Mouse (Mus musculus): ENCODE results near the gene Gm11564. TPM values are rescaled to one million over a fixed set of nuclear protein-coding genes. Genes with fewer than 3 reads are reported as not detected.
A peak's percentile ranks its signal among the peaks of the same experiment; 100 is the strongest.
"Not testable (repeated sequence)": the region's sequence is repeated elsewhere in the genome, so short reads cannot be mapped to it uniquely, and the experiment has no call there.

Gene Gm11564
- polyA plus RNA-seq (2014; fragmentation: Nextera tagmentation; extraction: Ambion mirVana) = not detected in 2 replicates

DNA sequence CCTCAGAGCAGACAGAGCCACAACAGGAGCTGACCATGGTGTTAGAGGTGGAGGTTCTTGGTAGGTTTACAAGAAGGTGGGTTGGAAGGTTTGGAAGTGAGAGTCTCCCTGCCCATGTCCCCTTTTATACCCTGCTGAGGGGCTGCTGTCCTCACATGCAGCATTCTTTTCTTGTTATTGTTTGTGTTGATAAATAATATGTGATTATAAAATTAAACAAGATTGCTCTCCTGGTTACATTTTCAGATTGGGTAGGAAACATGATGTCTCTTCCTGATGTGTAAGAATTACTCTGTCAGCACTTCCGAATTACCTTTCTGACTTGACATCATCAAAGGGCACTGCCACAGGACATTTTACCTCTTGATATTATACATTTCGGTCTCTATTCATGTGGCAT lies at the start of gene Gm11564:
Gm11564 (minus strand) TSS at position 101 of the 400 bp plus-strand sequence.
- H3K4me1 ChIP-seq (ENCODE audit: control insufficient read depth, insufficient read depth, low read length); H3K9ac ChIP-seq (ENCODE audit: low read length); H3K36me3 ChIP-seq (ENCODE audit: control insufficient read depth, insufficient read depth, low read length); H3K4me2 ChIP-seq; ATAC-seq (ENCODE audit: low FRiP score); H3K9me3 ChIP-seq (ENCODE audit: control insufficient read depth, low read length); H3K4me3 ChIP-seq (ENCODE audit: low read depth, low read length); DNase-seq (ENCODE audit: low spot score, missing footprints); H3K27me3 ChIP-seq (ENCODE audit: control insufficient read depth, insufficient read depth, low read length); H3K27ac ChIP-seq (ENCODE audit: low read depth, low read length): not testable (repeated sequence)
- WGBS = 87% methylated on average over 2 of the region's 2 CpGs

DNA sequence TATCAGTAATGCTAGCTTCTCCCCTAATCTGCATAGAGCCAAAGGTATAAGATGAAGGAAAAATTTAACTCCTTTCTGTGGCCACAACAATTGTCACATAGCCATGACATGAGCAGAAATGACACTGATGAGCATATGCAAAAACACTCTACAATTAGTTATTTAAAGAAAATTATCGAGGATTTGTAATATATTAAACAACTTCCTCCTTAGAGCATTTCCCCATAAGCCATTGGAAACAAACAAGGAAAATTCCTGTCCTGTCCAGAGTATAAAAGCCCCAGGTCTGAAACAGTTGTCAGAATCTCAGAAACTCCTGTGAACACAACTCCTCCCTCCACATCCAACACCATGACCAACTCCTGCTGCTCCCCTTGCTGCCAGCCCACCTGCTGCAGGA lies 48.7 kb upstream of the Gm11564 start, which contains the start of gene Gm11559:
Gm11559 (plus strand) TSS at position 301 of the 400 bp plus-strand sequence.
- not testable (repeated sequence) for H3K4me3 ChIP-seq (ENCODE audit: low read depth, low read length); DNase-seq (ENCODE audit: low spot score, missing footprints); H3K36me3 ChIP-seq (ENCODE audit: control insufficient read depth, insufficient read depth, low read length); H3K9me3 ChIP-seq (ENCODE audit: control insufficient read depth, low read length); ATAC-seq (ENCODE audit: low FRiP score); H3K9ac ChIP-seq (ENCODE audit: low read length); H3K4me2 ChIP-seq; H3K27me3 ChIP-seq (ENCODE audit: control insufficient read depth, insufficient read depth, low read length); H3K4me1 ChIP-seq (ENCODE audit: control insufficient read depth, insufficient read depth, low read length); H3K27ac ChIP-seq (ENCODE audit: low read depth, low read length)
- 73% methylated on average over 1 of the region's 1 CpGs for WGBS

- no peaks in the 10 kb centered on the region for H3K9me3 ChIP-seq (ENCODE audit: control insufficient read depth, low read length)
- no peak overlapping the region for H3K4me3 ChIP-seq (ENCODE audit: low read depth, low read length)
- no peak for DNase-seq (ENCODE audit: low spot score, missing footprints)
- no peak for ATAC-seq (ENCODE audit: low FRiP score)
- no peak overlapping the region for H3K4me2 ChIP-seq
- no peaks in the 10 kb centered on the region for H3K27me3 ChIP-seq (ENCODE audit: control insufficient read depth, insufficient read depth, low read length)
- WGBS = 85% methylated on average over 2 of the region's 2 CpGs
- no peak overlapping the region for H3K27ac ChIP-seq (ENCODE audit: low read depth, low read length)
- no peaks in the 10 kb centered on the region for H3K4me1 ChIP-seq (ENCODE audit: control insufficient read depth, insufficient read depth, low read length)
- no peaks in the 10 kb centered on the region for H3K36me3 ChIP-seq (ENCODE audit: control insufficient read depth, insufficient read depth, low read length)
- no peak overlapping the region for H3K9ac ChIP-seq (ENCODE audit: low read length)
Observed at GRCm38 (mm10) chr11:99858761-99859160, 43.3 kb upstream of the Gm11564 start.

GRCm38 (mm10) chr11:99857617-99858016 lies 42.2 kb upstream of the Gm11564 start, which contains the start of gene Gm11568:
Gm11568 (plus strand) TSS chr11:99857917.
- Histone ChIP-seq H3K4me3 (ENCODE audit: low read depth, low read length) (no peak within 1 kb of the TSS), H3K9me3 (ENCODE audit: control insufficient read depth, low read length) (no peaks in the 10 kb centered on the region), H3K27me3 (ENCODE audit: control insufficient read depth, insufficient read depth, low read length) (no peaks in the 10 kb centered on the region), H3K36me3 (ENCODE audit: control insufficient read depth, insufficient read depth, low read length) (no peaks in the 10 kb centered on the region), H3K27ac (ENCODE audit: low read depth, low read length) (no peak within 1 kb of the TSS), H3K9ac (ENCODE audit: low read length) (no peak within 1 kb of the TSS), H3K4me2 (no peak within 1 kb of the TSS), H3K4me1 (ENCODE audit: control insufficient read depth, insufficient read depth, low read length) (no peaks in the 10 kb centered on the region)
- DNase-seq (ENCODE audit: low spot score, missing footprints) = no peak
- WGBS = 92% methylated on average over 2 of the region's 2 CpGs
- ATAC-seq (ENCODE audit: low FRiP score) = no peak

- H3K9ac ChIP-seq (ENCODE audit: low read length) = no peak overlapping the region
- H3K27ac ChIP-seq (ENCODE audit: low read depth, low read length) = no peak overlapping the region
- no peaks in the 10 kb centered on the region for H3K27me3 ChIP-seq (ENCODE audit: control insufficient read depth, insufficient read depth, low read length)
- 52% methylated on average over 3 of the region's 3 CpGs for WGBS
- no peaks in the 10 kb centered on the region for H3K36me3 ChIP-seq (ENCODE audit: control insufficient read depth, insufficient read depth, low read length)
- no peak overlapping the region for H3K4me2 ChIP-seq
- H3K9me3 ChIP-seq (ENCODE audit: control insufficient read depth, low read length) = no peaks in the 10 kb centered on the region
- H3K4me3 ChIP-seq (ENCODE audit: low read depth, low read length) = no peak overlapping the region
- no peak for ATAC-seq (ENCODE audit: low FRiP score)
- H3K4me1 ChIP-seq (ENCODE audit: control insufficient read depth, insufficient read depth, low read length) = no peaks in the 10 kb centered on the region
- peak; percentile 83 for DNase-seq (ENCODE audit: low spot score, missing footprints)
Observed at GRCm38 (mm10) chr11:99854121-99854520, 38.7 kb upstream of the Gm11564 start.

- DNase-seq (ENCODE audit: low spot score, missing footprints) = no peak
- Histone ChIP-seq H3K27me3 (ENCODE audit: control insufficient read depth, insufficient read depth, low read length) (no peaks in the 10 kb centered on the region), H3K4me3 (ENCODE audit: low read depth, low read length) (no peak within 1 kb of the TSS), H3K9me3 (ENCODE audit: control insufficient read depth, low read length) (no peaks in the 10 kb centered on the region), H3K4me1 (ENCODE audit: control insufficient read depth, insufficient read depth, low read length) (no peaks in the 10 kb centered on the region), H3K27ac (ENCODE audit: low read depth, low read length) (no peak within 1 kb of the TSS), H3K4me2 (no peak within 1 kb of the TSS), H3K9ac (ENCODE audit: low read length) (no peak within 1 kb of the TSS), H3K36me3 (ENCODE audit: control insufficient read depth, insufficient read depth, low read length) (no peaks in the 10 kb centered on the region)
- no peak for ATAC-seq (ENCODE audit: low FRiP score)
Observed at GRCm38 (mm10) chr11:99851508-99851907, 36.0 kb upstream of the Gm11564 start, which contains the start of gene Krtap4-16. Krtap4-16 (minus strand) TSS chr11:99851608.

DNA sequence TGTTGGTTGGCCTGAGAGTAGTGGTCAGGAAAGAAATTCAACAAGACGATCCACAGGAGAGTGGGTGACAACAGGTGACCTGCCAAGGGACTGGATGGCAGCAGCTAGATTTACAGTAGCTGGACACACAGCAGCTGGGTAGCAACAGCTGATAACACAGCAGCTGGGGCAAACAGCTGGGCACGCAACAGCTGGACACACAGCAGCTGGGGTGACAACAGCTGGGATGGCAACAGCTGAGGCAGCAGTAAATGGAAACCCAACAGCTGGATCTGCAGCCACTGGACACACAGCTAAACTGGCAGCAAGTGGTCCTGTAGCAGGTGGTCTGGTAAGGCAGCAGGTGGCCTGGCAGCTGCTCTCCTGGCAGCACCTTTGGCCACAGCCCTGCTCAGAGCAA lies 31.3 kb upstream of the Gm11564 start:
- 98% methylated on average over 2 of the region's 2 CpGs for WGBS
- DNase-seq (ENCODE audit: low spot score, missing footprints) (no peak), ATAC-seq (ENCODE audit: low FRiP score) (no peak)
- Histone ChIP-seq H3K9me3 (ENCODE audit: control insufficient read depth, low read length) (no peaks in the 10 kb centered on the region), H3K27ac (ENCODE audit: low read depth, low read length) (no peak overlapping the region), H3K4me3 (ENCODE audit: low read depth, low read length) (no peak overlapping the region), H3K4me2 (no peak overlapping the region), H3K36me3 (ENCODE audit: control insufficient read depth, insufficient read depth, low read length) (no peaks in the 10 kb centered on the region), H3K27me3 (ENCODE audit: control insufficient read depth, insufficient read depth, low read length) (no peaks in the 10 kb centered on the region), H3K9ac (ENCODE audit: low read length) (no peak overlapping the region), H3K4me1 (ENCODE audit: control insufficient read depth, insufficient read depth, low read length) (no peaks in the 10 kb centered on the region)

- Histone ChIP-seq H3K4me1 (ENCODE audit: control insufficient read depth, insufficient read depth, low read length) (no peaks in the 10 kb centered on the region), H3K27ac (ENCODE audit: low read depth, low read length) (no peak overlapping the region), H3K9me3 (ENCODE audit: control insufficient read depth, low read length) (no peaks in the 10 kb centered on the region), H3K36me3 (ENCODE audit: control insufficient read depth, insufficient read depth, low read length) (no peaks in the 10 kb centered on the region), H3K4me2 (no peak overlapping the region), H3K4me3 (ENCODE audit: low read depth, low read length) (no peak overlapping the region), H3K9ac (ENCODE audit: low read length) (no peak overlapping the region), H3K27me3 (ENCODE audit: control insufficient read depth, insufficient read depth, low read length) (no peaks in the 10 kb centered on the region)
- ATAC-seq (ENCODE audit: low FRiP score) = no peak
- 77% methylated on average over 1 of the region's 1 CpGs for WGBS
- DNase-seq (ENCODE audit: low spot score, missing footprints) = no peak
Observed at GRCm38 (mm10) chr11:99842185-99842584, 26.7 kb upstream of the Gm11564 start.

GRCm38 (mm10) chr11:99837966-99838365 lies 22.5 kb upstream of the Gm11564 start, which contains the start of gene 2300003K06Rik:
2300003K06Rik (minus strand) TSS chr11:99838066.
- H3K4me3 ChIP-seq (ENCODE audit: low read depth, low read length) = no peak within 1 kb of the TSS
- no peaks in the 10 kb centered on the region for H3K27me3 ChIP-seq (ENCODE audit: control insufficient read depth, insufficient read depth, low read length)
- ATAC-seq (ENCODE audit: low FRiP score) (no peak), DNase-seq (ENCODE audit: low spot score, missing footprints) (no peak)
- 78% methylated on average over 1 of the region's 1 CpGs for WGBS
- H3K9ac ChIP-seq (ENCODE audit: low read length) = no peak within 1 kb of the TSS
- H3K9me3 ChIP-seq (ENCODE audit: control insufficient read depth, low read length) = no peaks in the 10 kb centered on the region
- H3K4me2 ChIP-seq = no peak within 1 kb of the TSS
- H3K4me1 ChIP-seq (ENCODE audit: control insufficient read depth, insufficient read depth, low read length) = no peaks in the 10 kb centered on the region
- H3K36me3 ChIP-seq (ENCODE audit: control insufficient read depth, insufficient read depth, low read length) = no peaks in the 10 kb centered on the region
- no peak within 1 kb of the TSS for H3K27ac ChIP-seq (ENCODE audit: low read depth, low read length)

All from midbrain, embryonic 11.5 days (tissue).